Mouse (Mus musculus): Measurements from ENCODE around the gene Nol6. TPM values are rescaled to one million over a fixed set of nuclear protein-coding genes. Genes with fewer than 3 reads are reported as not detected.

The Nol6 gene
- polyA plus RNA-seq, 1 experiment from 2014 or later, result 27.1 TPM

DNA sequence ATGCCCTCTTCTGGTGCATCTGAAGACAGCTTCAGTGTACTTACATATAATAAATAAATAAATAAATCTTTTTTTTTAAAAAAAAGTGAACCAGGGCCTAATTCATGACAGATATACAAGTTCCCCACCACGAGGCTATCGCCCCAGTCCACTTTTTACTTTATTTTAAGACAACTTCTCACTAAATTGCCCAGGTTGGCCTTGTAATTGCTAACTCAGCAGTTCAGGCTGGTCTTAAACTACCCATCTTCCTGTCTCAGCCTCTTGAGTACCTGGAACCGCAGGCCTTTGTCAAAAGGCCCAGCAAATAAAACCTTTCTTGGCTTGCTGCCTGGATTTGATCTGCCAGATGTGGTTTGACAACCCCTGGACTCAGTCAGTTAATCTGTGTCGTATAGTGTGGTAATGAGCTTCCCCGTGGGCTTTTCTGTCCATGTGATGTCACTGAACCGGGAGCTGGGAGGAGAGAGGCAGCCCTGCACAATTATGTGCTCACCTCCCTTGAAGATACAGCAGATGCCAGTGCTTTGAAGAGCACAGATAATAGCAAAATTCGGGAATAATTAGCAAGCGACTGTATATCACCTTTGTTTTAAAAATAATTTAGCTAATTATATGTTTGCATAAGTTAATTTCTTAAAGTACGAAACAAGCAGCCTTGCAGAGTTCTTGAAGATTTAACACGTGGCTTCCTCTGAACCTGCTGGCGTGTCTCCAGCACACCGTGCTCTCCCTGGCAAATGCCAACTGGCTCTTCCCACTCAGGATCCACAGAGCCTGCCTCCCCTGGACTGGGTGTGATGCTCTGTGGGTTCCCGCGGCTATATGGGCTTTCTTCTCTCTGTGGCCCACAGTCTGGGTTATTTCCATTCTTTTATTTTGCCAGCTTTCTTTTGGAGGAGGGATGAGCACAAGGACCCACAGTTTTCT lies 52.5 kb downstream of the Nol6 start:
- Histone ChIP-seq H3K4me2 (replicated peaks) (no peak overlapping the region), H3K4me1 (no peaks in the 10 kb centered on the region), H3K9me3 (no peaks in the 10 kb centered on the region), H3K27me3 (replicated peaks) (no peaks in the 10 kb centered on the region), H3K27ac (no peak overlapping the region), H3K36me3 (no peaks in the 10 kb centered on the region), H3K9ac (no peak overlapping the region), H3K4me3 (no peak overlapping the region)
- 80% methylated on average over 14 of the region's 14 CpGs for WGBS
- no peak for ATAC-seq (ENCODE audit: low FRiP score, low read depth)

GRCm38 (mm10) chr4:41065196-41065595 lies 59.1 kb downstream of the Nol6 start:
- H3K27me3 ChIP-seq (replicated peaks), result no peaks in the 10 kb centered on the region; the same call in 1 of the 2 replicates
- H3K9ac ChIP-seq, result no peak overlapping the region
- no peaks in the 10 kb centered on the region for H3K36me3 ChIP-seq
- H3K27ac ChIP-seq, result no peak overlapping the region
- WGBS, result 91% methylated on average over 4 of the region's 4 CpGs
- no peak for ATAC-seq (ENCODE audit: low FRiP score, low read depth)
- no peak overlapping the region for H3K4me3 ChIP-seq
- no peaks in the 10 kb centered on the region for H3K9me3 ChIP-seq
- no peak overlapping the region for H3K4me2 ChIP-seq (replicated peaks)
- H3K4me1 ChIP-seq, result no peaks in the 10 kb centered on the region

Other genes starting within 250 kb of the Nol6 start
- gene Spink4, start 204.4 kb downstream of the Nol6 start, polyA plus RNA-seq (2016; fragmentation: Nextera tagmentation; extraction: Ambion mirVana), result not detected in 2 replicates
- 238 and 242 TPM in 2 replicates for gene Bag1, start 176.2 kb downstream of the Nol6 start, polyA plus RNA-seq (2016; fragmentation: Nextera tagmentation; extraction: Ambion mirVana)
- 154 and 155 TPM in 2 replicates for gene Chmp5, start 176.0 kb downstream of the Nol6 start, polyA plus RNA-seq (2016; fragmentation: Nextera tagmentation; extraction: Ambion mirVana)
- 96.8 and 96.9 TPM in 2 replicates for gene Nfx1, start 153.5 kb downstream of the Nol6 start, polyA plus RNA-seq (2016; fragmentation: Nextera tagmentation; extraction: Ambion mirVana)
- not detected in 2 replicates for gene Aqp7, start 76.3 kb downstream of the Nol6 start, polyA plus RNA-seq (2016; fragmentation: Nextera tagmentation; extraction: Ambion mirVana)
- gene Aqp3, start 26.3 kb downstream of the Nol6 start, polyA plus RNA-seq (2016; fragmentation: Nextera tagmentation; extraction: Ambion mirVana), result 0.68 and 0.77 TPM in 2 replicates
- 92.7 and 108 TPM in 2 replicates for gene Ube2r2, start 11.3 kb upstream of the Nol6 start, polyA plus RNA-seq (2016; fragmentation: Nextera tagmentation; extraction: Ambion mirVana)
- 68.4 and 78.4 TPM in 2 replicates for gene Ubap2, start 150.7 kb upstream of the Nol6 start, polyA plus RNA-seq (2016; fragmentation: Nextera tagmentation; extraction: Ambion mirVana)
- gene Dcaf12, start 190.4 kb upstream of the Nol6 start, polyA plus RNA-seq (2016; fragmentation: Nextera tagmentation; extraction: Ambion mirVana), result 75.6 and 76.3 TPM in 2 replicates
- 84.6 and 87.7 TPM in 2 replicates for gene Ubap1, start 224.5 kb upstream of the Nol6 start, polyA plus RNA-seq (2016; fragmentation: Nextera tagmentation; extraction: Ambion mirVana)

Data from neural tube, embryonic 12.5 days (tissue).